Mouse (Mus musculus) CD8-positive naive resting alpha-beta T cell, adult 2 months (primary cell): ENCODE results near the gene Rhbdl1.

ENCODE experiments used
- DNase-seq, 2 experiments: peaks; one replicate each; pipeline ENCODE4 v3.0.0; 2022; ENCODE audit warnings: low read depth in 2 of 2, low spot score in 2 of 2

Rhbdl1 gene

DNA sequence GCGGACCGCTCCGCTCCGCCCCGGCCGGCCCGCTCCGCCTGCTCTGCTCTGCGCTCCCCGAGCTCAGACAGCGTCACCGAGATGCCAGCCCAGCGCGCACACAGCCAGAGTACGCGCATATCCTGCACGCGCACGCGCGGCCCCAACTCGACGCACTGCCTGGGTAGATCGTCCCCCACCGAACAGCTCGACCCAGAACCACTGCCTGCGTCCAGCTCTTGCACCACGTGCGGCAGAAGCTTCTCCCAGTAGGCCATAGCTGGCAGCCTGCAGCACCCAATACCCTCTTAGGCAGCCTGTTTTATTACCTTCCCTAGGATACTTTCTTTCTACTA, at the start of gene Rhbdl1:
TSS of gene Rhbdl1 (minus strand) at position 220 of the 335 bp plus-strand sequence.
- peak in 1 of 2 experiments; percentile 38 for DNase-seq

DNA sequence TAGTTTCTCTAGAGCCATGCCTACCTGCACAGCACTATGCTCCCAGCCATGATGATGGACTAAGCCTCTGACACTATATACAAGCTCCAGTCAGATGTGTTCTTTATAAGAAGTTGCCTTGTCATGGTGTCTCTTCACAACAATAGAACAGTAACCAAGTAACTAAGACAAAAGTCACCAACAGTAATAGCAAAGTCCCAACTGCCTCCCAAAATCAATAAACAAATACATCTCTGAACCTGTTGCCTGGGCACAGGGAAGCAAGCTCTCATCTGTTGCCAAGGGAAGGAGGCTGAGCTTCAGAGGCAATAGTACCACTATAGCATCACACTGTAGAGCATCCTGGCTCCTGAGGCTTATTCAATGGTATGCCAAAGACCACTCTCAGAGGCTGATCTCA, 49.7 kb upstream of the Rhbdl1 start:
- DNase-seq = no peak

DNA sequence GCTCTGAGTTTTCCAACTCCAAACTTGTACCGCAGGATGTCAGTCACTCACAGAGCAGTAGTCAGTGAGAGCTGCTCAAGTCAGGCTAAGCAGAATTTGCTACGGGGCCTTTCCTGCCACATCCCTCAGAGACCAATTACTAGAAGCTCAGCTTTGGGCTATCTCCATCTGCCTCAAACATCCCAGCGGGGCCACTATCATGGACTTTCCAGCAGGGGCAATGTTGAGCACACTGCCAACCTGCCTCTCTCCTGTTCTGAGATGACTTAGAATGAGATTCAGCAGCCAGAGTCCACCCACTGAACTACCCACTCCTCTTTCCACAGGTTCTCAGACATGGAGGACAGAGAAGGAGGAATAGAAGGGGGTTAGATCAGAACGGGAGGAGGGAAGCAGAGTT, 48.5 kb upstream of the Rhbdl1 start:
- no peak for DNase-seq

DNA sequence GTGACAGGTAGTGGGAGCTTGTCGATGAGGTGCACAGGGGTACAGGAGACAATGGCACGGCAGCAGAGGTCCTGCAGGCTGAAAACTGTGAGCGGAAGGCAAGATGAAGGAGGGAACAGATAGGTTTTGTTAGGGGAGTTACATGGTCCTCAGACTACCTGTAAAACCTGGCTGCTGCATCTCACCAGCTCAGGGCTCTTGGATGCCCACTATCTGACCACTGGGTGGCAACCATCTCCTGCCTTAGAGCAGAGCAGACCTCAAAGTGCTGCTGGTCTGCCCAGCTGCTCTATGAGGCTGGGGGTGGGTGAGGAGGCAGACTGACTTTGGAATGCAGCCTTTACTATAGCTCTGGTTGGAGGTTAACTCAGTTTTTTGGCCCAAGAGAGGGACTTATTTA, 46.7 kb upstream of the Rhbdl1 start:
- DNase-seq = no peak

DNA sequence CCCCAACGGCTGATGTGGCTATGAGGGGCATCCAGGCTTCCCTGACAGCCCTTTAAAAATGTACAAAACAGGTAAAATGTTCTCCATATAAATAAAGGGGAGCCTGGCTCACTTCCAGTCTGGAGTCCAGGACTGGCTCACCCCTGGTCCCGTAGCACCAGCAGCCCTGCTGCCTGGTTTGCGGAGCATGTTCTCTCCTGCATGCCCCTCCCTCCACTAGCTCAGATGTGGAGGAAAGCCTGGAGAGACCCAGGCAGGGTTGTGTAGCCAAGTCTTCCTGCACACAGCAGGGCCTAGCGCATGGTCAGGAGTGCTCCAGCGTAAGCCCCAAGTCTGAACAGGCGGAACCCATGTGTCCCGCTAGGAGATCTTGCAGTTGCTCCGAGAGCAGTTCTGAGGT, 46.2 kb upstream of the Rhbdl1 start:
- no peak for DNase-seq

DNA sequence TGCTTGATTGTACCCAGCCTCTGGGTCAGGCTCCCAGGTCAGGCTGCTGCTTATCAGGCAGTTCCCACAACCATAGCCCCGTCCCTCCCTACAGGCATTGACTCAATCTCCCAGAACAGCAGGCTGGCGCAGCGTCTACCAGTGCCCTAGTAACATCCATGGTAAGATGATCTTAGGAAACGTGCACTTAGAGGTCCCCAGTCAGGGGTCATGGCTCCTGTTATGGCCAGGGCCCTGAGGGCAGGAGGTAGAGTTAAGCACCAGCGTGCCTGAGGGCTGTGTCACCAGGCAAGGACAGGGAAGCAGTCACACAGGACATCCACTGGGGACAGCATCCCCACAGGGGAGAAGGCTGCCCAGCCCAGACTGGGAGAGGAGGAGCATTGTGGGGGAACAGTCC, 45.2 kb upstream of the Rhbdl1 start:
- DNase-seq = no peak

DNA sequence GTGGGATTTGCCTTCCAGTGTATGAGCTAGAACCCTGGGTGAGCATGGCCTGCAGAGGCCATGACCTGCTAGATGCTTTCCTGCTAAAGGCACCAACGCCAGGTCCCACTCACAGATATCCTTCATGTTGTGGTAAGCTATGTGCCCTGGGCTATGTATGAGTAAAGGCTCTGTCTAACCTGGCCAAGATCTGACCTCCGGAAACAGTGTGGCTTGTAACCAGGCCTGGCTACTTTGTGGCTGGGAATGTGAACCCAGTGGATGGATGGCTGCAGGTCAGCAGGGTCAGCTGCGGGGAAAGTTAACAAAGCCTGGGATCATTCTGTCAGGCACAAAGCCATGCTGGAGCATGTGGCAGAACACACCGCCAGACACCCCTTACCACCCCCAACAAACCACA, 44.6 kb upstream of the Rhbdl1 start:
- no peak for DNase-seq

DNA sequence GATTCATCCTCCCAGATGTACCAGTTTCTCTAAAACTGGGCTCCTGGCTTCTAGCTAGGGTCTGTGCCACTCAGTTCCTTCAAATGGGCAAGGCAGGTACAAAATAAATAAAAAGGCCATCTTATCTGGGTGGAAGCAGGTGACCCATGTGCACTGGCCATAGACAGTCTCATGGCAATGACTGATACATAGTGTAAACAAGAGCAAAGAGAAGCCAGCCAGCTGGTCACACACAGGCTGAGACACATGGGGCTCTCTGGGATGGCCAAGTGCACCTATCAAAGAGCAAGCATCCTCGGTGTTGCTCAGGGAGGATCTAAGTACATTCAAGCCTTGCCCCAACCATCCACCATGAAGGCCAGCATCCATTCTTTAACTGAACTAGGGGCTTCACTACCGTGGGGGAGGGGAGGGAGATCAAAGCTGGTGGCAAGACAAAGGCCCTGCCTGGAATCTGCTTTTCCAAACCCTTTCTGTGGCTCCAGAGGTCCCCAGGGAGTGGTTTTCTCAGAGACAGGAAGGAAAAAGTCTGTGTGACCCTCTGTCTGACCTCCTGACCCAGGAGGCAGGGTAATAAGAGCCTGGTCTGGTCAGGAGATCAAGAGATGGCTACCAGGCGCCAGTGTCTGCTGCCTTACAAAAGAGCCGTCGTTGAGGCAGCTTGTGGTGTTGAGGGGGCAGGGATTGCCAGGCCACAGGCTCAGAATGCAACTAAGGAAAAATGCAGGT, 44.0 kb upstream of the Rhbdl1 start:
- no peak for DNase-seq

DNA sequence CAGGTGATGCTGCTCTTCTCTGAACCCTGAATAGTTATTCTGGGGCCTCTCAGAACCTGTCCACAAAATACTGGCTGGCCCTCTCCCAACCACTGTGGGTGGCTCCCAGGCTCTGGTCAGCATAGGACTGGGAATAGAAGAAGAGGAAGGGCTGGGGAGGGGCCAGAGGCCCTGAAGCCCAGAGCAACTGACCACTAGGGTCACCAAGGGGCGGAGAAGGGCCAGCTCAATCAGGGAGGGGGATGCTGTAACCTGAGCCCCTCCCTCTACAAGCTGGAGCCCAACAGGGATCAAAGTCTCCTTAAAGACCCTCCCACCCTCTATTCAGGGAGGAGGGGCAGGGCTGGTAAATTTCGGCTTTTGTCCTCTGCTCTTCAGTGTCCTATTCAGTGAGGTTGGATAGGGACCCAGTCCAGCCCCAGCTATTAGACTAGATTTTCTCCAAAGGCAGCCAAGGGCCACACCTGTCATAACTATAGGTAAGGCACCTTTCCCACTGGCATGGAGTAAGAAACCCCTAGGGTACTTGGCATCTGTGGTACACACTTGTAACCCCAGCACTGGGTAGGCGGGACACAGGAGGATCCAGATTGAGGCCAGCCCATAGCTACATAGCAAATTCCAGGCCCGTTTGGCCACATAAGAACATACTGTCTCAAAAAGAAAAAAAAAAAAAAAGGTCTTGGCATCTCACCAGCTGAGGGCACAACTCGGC, 43.3 kb upstream of the Rhbdl1 start, which contains the start of gene Wfikkn1:
TSS of gene Wfikkn1 (minus strand) at position 663 of the 715 bp plus-strand sequence.
- no peak for DNase-seq

DNA sequence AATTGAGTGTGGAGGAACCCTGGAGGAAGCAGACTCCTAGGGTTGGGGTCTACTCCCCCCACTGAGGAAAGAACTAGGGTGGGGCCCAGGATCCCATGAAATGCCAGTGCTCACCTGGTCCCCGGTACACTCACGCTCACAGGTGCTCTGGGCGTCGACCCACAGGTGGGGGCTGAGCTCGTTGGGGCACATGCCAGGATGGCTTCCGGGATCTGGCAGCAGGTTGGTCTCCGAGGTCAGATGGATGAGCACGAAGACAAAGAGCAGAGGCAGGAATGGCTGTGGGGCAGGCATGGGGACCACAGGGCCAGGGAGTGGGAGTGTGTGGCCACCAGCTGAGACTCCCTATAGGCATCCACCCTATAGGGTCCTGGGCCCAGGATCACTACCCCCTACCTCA, 42.7 kb upstream of the Rhbdl1 start:
- no peak for DNase-seq

DNA sequence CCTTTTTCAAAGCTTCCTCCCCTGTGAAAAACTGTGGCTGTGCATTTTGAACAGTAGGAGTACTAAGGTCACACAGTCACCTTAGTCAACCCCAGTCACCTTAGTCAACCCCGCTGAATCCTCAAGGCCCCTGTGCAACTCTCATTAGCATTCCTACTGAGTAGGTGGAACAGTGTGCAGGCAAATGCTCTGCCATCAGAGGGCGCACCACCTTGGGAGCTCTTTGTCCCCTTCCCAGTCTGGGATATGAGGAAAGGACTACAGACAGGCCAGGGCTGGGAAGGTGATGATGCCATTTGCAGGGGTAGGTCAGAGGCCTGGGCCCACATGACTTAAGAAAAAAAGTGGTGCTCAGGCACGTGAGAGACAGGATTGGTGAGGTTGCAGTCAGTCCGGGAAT, 42.2 kb upstream of the Rhbdl1 start:
- DNase-seq = no peak

DNA sequence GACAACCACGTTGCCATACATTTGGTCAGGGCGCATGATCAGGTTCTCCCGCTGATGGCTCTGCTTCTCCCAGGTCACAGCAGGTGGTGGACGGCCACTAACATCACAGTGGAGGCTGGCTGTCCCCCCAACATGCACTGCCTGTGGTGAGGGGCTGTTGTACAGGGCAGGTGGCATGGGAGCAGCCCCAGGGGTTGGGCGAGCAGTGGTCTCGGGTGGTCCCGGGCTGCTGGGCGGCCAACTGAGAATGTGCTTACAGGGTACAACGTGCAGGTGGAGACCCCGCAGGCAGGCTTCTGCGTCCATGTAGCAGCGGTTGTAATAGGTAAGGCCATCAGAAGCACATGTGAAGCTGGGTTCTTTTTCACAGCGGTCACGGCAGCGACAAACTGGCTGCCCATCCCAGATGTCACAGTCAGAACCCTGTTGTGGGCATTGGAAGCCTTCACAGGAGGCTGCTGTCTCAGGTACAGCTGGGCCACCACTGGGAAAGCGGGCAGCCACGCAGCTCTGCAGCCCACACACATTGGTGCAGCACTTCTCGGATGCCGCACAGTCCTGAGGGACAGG, 41.6 kb upstream of the Rhbdl1 start:
- DNase-seq = no peak

DNA sequence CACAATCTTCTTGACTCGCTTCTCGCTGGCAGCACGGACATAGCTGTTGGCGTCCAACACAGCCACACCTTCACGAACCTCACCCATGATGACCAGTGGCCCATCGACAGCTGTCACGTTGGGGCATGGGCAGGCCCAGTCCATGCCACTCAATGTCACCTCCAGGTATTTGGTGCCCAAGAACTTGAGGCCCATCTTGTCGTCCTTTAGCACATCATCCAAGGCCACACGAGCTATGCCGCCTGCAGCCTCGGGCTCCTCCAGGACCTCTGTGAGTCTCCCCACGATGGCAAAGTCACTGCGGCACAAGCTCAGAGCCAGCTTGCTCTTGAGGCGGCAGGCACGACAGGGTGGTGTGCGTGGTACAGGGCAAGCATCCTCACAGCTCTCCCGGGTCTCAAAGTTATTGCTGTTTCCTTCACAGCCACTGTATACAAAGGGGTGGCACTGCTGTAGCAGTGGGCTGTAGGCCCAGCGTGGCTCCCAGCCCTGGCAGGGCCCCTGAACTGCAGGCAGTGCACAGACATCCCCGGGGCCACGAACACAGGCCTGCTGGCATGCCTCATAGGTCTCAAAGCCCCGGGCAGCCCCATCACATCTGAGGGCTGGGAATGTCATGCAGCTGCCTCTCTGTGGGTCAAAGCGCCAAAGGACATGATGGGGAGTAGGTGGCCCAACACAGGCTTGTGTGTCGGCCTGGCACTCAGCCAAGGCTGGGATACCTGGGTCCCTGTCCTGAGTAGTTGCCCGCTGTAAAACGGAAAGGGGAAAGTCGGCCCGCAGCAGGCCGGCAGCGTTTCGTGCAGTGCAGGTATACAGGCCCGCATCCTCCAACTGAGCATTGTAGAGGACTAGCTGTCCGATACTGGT, 40.9 kb upstream of the Rhbdl1 start:
- DNase-seq = no peak

DNA sequence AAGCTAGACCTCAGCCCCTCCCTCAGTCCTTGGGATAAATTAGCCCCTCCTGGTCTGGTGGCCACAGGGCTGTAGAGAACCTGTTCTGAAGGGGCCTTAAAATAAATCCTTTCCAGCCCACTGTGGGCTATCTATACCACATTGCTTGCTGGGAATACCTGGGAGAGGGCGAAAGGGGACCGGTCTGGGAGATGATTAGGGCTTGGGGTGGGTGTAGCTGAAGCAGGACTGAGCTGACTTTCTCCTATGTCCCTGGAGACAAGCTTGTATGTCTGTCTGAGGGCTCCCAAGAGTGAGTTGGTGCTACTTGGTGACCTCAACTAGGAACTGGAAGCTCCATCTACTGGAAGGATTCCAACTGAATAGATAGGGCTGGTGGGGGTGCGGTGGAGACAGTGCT, 39.9 kb upstream of the Rhbdl1 start:
- no peak for DNase-seq

DNA sequence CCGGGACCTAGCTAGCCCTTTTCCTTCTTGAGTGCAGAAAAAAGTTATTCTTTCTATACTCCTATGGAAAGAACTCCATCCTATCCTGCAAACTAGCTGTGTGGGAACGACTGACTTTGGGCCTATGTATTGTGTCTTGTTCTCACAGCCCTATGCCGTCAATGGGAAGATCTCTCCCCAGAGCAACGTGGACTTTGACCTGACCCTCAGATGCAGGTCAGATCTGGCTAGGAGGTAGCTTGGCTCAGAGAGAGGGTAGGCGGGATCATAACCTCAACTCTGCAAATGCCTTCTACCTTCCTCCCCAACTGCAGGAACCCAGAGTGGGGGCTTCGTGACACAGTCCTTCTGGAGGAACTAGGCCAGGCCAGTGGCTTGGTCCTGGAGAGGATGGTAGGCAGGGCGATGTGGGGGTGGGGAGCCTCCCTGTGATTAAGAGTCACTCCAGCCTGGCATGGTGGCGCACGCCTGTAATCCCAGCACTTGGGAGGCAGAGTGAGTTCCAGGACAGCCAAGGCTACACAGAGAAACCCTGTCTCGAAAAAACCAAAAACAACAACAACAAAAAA, 39.3 kb upstream of the Rhbdl1 start:
- DNase-seq = no peak

DNA sequence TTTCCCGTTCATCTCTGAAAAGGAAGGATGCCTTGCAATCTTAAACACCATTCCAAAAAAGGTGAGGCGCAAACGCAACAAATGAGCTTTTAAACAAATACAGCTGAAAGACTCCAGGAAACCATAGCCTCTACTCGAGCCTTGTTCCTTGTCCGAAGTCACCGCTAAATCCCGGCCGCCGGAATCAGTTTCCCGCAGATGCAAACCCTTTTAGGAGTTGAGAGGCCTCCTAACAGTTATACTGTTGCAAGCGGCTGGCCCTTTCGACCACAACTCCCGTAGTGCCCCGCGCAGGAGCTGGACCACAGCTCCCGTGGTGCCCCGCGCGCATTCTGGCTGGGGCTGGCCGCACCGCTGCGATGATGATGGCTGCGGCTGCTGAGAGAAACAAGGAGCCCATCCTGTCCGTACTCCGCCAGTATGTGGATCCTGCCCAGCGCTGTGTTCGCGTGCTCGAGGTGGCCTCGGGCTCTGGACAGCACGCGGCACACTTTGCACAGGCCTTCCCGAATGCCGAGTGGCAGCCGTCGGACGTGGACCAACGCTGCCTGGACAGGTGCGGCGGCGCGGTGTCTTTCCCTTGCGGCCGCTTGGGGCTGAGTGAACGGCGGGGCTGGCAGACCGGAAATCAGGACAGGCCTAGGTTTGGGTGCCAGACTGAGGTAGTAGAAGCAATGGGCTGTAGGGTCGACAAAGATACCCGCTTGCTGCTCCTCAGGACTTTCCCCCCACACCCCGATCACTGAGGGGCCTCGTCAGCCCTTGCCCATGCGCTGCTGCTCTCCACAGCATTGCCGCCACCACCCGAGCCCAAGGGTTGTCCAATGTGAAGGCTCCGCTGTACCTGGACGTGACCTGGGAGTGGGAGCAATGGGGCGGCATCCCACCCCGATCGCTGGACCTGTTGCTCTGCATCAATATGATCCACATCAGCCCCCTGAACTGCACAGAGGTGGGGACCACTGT, 38.4 kb upstream of the Rhbdl1 start:
- peak; percentile 76 to 78 for DNase-seq

DNA sequence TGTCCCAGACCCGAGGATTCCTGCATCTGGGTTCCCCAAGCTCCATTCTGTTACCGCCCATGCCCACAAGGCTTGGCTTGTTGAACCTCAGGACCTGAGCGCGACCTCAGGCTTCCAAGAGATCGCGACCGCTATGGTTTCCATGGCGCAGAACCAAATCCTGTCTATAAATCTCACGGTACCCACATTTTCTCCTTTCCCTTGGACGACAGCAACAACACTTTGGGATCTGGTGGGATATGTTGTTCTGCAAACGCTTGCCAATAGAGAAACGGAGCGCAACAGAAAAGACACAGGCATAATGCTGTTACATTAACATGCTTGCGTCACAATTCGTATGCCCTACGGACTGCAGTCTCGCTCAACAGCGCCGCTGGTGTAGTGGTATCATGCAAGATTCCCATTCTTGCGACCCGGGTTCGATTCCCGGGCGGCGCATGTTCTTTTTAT, 37.7 kb upstream of the Rhbdl1 start, which contains the start of gene Mettl26:
TSS of gene Mettl26 (plus strand) at position 354 of the 450 bp plus-strand sequence.
- DNase-seq = peak; percentile 98

DNA sequence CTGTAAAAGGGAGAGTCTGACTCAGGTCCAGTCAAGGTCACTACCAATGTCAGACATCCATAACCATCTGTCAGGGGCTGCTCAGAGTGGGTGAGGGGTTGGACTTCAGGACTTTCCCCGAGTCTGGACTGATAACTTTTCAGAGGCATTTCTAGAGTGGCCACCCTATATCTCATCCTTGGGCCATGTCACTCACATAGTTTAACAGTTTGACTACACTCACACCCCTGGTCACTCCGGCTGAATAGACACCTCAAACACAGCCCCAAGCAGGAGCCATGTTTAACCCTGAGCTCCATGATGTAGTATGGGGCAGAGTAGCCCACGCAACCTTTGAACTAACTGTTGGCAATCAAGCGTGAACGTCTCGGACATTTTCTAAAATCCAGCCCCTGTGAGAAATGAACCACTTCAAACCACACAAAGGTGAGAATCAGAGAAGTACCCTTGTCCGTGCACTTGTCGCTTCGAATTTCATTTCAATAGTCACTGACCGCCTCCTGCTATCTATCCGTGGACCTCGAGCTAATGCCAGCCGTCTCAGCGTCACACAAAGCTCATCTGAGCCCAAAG, 37.1 kb upstream of the Rhbdl1 start:
- DNase-seq = no peak

DNA sequence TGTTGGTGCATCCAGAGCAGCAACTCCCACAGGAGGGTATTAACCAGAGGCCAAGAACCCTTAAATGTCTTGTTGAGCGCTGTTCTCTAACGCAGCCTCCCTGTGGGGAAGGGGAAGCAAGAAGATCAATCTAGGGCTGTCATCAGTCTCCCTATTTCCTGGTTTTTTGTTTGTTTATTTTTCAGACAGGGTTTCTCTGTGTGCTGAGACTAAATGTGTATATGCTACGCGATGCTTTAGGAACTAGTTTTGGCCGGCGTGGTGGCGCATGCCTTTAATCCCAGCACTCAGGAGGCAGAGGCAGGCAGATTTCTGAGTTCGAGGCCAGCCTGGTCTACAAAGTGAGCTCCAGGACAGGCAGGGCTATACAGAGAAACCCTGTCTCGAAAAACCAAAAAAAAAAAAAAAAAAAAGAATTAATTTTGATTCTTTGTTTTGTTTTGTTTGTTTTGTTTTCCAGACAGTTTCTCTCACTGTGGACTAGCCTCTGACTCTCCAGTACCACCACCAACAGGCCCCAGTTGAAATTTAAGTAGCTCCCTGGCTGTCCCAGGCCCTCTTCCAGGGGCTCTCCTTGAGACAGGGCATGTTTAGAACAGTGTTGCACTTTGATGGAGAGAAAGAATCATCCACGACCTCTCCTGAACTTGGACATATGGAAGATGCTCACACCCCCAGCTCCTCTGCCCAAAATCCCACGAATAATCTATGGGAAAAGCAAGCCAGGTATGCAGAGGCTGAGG, 36.5 kb upstream of the Rhbdl1 start:
- DNase-seq = no peak
